Mouse (Mus musculus): Measurements from ENCODE around the gene Prdm5. TPM values are rescaled to one million over a fixed set of nuclear protein-coding genes. Genes with fewer than 3 reads are reported as not detected.

Gene Prdm5
- polyA plus RNA-seq, 1 experiment from 2014 or later, result 5.8 TPM

DNA sequence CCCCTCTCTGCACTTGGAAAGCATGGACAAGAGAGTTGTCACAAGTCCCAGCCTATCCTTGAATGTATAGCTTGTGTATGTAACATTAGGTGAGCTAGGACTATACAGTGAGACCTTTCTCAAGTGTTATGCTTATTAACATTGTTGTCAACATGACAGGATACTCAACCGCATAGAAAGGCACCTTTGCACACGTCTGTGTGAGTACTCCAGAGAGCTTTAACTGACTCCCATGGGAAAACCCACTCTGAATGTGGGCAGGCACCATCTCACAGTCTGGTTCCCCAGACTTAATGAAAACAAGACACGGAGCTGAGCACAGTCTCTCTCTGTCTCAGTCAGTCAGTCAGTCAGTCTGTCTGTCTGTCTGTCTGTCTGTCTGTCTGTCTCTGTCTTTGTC, 75.2 kb downstream of the Prdm5 start:
- WGBS, result 56% methylated on average over 3 of the region's 3 CpGs
- no peak overlapping the region for H3K4me3 ChIP-seq (replicated peaks; ENCODE audit: low read length)

DNA sequence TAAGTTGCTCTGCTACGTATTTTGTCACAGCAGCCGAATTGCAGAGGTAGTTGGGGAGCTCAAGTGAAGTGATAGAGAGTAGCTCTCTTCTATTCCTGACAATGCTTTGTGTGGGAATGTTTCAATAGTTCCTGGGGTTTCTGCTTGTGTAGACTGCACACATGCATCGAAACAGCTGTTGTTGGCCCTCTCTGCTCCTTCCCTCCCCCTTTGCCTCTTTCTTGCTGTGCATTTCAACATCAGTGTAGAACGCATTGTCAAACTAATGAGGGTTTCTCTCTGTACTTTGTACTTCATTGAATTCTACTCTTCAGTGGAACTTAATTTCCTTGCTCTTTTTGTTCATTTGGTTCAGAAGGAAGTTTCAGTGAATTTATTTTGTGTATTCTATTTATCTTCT, 75.8 kb downstream of the Prdm5 start:
- Histone ChIP-seq H3K36me3 (replicated peaks; ENCODE audit: control insufficient read depth, insufficient read depth) (no peaks in the 10 kb centered on the region), H3K4me3 (replicated peaks; ENCODE audit: low read length) (no peak overlapping the region)
- WGBS, result 54% methylated on average over 4 of the region's 4 CpGs

More for the DNA sequence above, 75.2 kb downstream of the Prdm5 start:
- Histone ChIP-seq H3K36me3 (replicated peaks; ENCODE audit: control insufficient read depth, insufficient read depth) (no peaks in the 10 kb centered on the region), H3K4me2 (replicated peaks) (no peak overlapping the region), H3K27ac (no peak overlapping the region), H3K27me3 (ENCODE audit: control insufficient read depth, insufficient read depth, low read length) (no peaks in the 10 kb centered on the region), H3K9me3 (ENCODE audit: control insufficient read depth, low read length) (no peaks in the 10 kb centered on the region), H3K4me1 (replicated peaks; ENCODE audit: control insufficient read depth, insufficient read depth, low read length) (no peaks in the 10 kb centered on the region), H3K9ac (no peak overlapping the region)
- DNase-seq (ENCODE audit: low spot score) (no peak), ATAC-seq (ENCODE audit: low FRiP score) (0 out of 2 replicates have a peak, but pooled peaks have one; percentile 21)

DNA sequence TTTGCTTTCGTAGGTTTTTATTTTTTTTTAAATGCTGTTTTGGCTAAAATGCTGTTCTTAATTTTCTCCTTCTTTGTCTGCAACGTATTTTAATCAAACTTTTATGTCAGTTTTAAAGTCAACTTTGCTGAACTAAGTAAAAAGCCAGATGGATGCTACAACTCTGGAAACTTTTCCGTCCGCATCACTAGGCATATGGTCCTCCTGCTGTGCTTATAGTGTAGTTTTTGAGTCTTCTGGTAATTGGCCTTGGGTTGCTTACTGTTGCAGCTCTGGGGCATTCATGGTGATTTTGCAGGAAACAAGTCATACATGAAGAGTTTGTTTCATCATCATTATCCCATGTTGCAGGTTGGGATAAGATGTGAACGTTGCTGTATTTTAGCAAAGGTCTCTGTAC, 81.8 kb downstream of the Prdm5 start:
- no peak for ATAC-seq (ENCODE audit: low FRiP score)
- Histone ChIP-seq H3K4me2 (replicated peaks) (no peak overlapping the region), H3K4me3 (replicated peaks; ENCODE audit: low read length) (no peak overlapping the region), H3K27me3 (ENCODE audit: control insufficient read depth, insufficient read depth, low read length) (no peaks in the 10 kb centered on the region), H3K4me1 (replicated peaks; ENCODE audit: control insufficient read depth, insufficient read depth, low read length) (no peaks in the 10 kb centered on the region), H3K9me3 (ENCODE audit: control insufficient read depth, low read length) (no peaks in the 10 kb centered on the region), H3K27ac (no peak overlapping the region), H3K9ac (no peak overlapping the region), H3K36me3 (replicated peaks; ENCODE audit: control insufficient read depth, insufficient read depth) (no peaks in the 10 kb centered on the region)
- WGBS, result 79% methylated on average over 5 of the region's 5 CpGs
- DNase-seq (ENCODE audit: low spot score), result no peak

More for the DNA sequence above, 75.8 kb downstream of the Prdm5 start:
- no peak overlapping the region for H3K4me2 ChIP-seq (replicated peaks)
- no peak overlapping the region for H3K27ac ChIP-seq
- H3K9ac ChIP-seq, result no peak overlapping the region
- ATAC-seq (ENCODE audit: low FRiP score) (no peak), DNase-seq (ENCODE audit: low spot score) (no peak)
- H3K9me3 ChIP-seq (ENCODE audit: control insufficient read depth, low read length), result no peaks in the 10 kb centered on the region
- H3K27me3 ChIP-seq (ENCODE audit: control insufficient read depth, insufficient read depth, low read length), result no peaks in the 10 kb centered on the region
- H3K4me1 ChIP-seq (replicated peaks; ENCODE audit: control insufficient read depth, insufficient read depth, low read length), result no peaks in the 10 kb centered on the region

DNA sequence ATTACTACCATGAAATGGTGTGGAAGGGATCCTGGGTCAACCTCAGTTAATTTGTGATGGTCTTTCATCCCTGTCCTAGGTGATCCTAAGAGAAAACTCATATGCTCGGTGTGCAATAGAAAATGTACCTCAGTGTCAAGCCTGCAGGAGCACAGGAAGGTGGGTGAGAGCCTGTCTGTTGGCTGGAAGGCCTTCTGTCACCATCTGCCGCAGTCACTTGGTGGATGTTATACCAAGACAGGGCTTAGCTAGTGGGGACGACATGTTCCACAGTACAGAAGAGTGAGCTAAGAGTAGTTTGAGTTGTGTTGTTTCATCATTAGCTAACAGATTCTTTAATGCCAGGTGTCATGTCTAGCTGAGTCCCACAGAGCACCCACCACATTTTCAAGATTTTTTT, 84.0 kb downstream of the Prdm5 start:
- ATAC-seq (ENCODE audit: low FRiP score) (no peak), DNase-seq (ENCODE audit: low spot score) (no peak)
- Histone ChIP-seq H3K4me2 (replicated peaks) (no peak overlapping the region), H3K27me3 (ENCODE audit: control insufficient read depth, insufficient read depth, low read length) (no peaks in the 10 kb centered on the region), H3K9ac (no peak overlapping the region), H3K36me3 (replicated peaks; ENCODE audit: control insufficient read depth, insufficient read depth) (no peaks in the 10 kb centered on the region), H3K4me3 (replicated peaks; ENCODE audit: low read length) (no peak overlapping the region), H3K4me1 (replicated peaks; ENCODE audit: control insufficient read depth, insufficient read depth, low read length) (no peaks in the 10 kb centered on the region), H3K27ac (no peak overlapping the region), H3K9me3 (ENCODE audit: control insufficient read depth, low read length) (no peaks in the 10 kb centered on the region)
- WGBS, result 93% methylated on average over 3 of the region's 3 CpGs

DNA sequence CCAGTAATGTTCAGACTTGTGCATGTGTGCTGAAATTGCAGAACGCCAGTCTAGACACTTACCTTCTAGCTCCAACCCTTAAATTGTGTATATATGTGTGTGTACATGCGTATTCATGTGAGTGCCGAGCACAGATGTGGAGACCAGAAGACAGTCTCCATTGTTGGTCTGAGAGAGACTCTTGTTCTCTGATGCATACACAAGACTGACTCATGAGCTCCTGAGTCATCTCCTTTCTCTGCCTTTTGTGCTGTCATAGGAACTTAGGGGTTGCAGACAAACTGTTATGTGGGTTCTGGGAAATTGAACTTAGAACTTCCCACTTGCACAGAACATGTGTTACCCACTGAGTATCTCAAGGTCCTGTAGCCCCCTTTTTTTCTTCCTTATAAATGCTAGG, 85.4 kb downstream of the Prdm5 start:
- no peak for ATAC-seq (ENCODE audit: low FRiP score)
- Histone ChIP-seq H3K4me3 (replicated peaks; ENCODE audit: low read length) (no peak overlapping the region), H3K9me3 (ENCODE audit: control insufficient read depth, low read length) (no peaks in the 10 kb centered on the region), H3K4me2 (replicated peaks) (no peak overlapping the region), H3K27ac (no peak overlapping the region), H3K36me3 (replicated peaks; ENCODE audit: control insufficient read depth, insufficient read depth) (no peaks in the 10 kb centered on the region), H3K4me1 (replicated peaks; ENCODE audit: control insufficient read depth, insufficient read depth, low read length) (no peaks in the 10 kb centered on the region), H3K9ac (no peak overlapping the region), H3K27me3 (ENCODE audit: control insufficient read depth, insufficient read depth, low read length) (no peaks in the 10 kb centered on the region)
- no peak for DNase-seq (ENCODE audit: low spot score)
- WGBS, result 94% methylated on average over 3 of the region's 3 CpGs

DNA sequence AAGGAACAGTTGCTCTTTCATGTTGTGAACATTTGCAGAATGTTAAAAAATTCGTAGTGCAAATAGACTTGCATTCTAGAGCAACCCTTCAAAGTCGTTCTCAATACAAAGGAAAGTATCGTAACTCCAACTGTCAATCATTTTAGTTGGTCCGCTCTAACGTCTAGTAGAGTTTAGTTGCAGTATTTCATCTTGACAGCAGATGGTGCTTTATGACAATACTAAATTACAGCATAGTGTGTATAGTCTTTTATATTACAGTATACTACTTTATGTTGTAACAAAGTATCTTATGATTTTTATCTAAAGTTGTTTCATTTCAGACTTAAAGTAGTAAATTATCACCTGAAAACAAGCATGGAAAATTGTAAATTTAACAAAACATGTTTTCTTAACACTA, 86.1 kb downstream of the Prdm5 start:
- no peaks in the 10 kb centered on the region for H3K9me3 ChIP-seq (ENCODE audit: control insufficient read depth, low read length)
- no peak overlapping the region for H3K4me3 ChIP-seq (replicated peaks; ENCODE audit: low read length)
- H3K27me3 ChIP-seq (ENCODE audit: control insufficient read depth, insufficient read depth, low read length), result no peaks in the 10 kb centered on the region
- H3K9ac ChIP-seq, result no peak overlapping the region
- no peak for ATAC-seq (ENCODE audit: low FRiP score)
- H3K4me2 ChIP-seq (replicated peaks), result no peak overlapping the region
- no peaks in the 10 kb centered on the region for H3K4me1 ChIP-seq (replicated peaks; ENCODE audit: control insufficient read depth, insufficient read depth, low read length)
- DNase-seq (ENCODE audit: low spot score), result no peak
- no peak overlapping the region for H3K27ac ChIP-seq
- no peaks in the 10 kb centered on the region for H3K36me3 ChIP-seq (replicated peaks; ENCODE audit: control insufficient read depth, insufficient read depth)
- 82% methylated on average over 5 of the region's 5 CpGs for WGBS

DNA sequence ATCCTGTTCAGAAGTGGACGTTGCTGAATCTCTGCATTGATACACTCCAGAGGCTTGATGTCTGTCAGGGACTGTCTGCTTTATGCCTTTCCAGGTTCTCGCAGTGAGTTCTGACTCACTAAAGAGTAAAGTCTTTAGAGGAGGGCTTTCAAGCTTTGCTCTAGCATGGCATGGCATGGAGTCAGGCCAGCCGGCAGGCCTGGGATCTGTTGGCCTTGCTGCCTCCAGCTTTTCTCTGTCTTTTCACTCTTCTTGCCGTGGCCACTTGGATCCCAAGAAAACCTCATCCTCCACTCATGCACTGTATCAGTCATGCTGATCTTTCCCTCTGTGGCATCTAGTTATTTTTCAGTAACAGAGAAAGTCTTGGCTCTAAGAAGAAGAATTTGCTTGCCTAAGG, 87.1 kb downstream of the Prdm5 start:
- no peak for ATAC-seq (ENCODE audit: low FRiP score)
- no peaks in the 10 kb centered on the region for H3K36me3 ChIP-seq (replicated peaks; ENCODE audit: control insufficient read depth, insufficient read depth)
- H3K4me1 ChIP-seq (replicated peaks; ENCODE audit: control insufficient read depth, insufficient read depth, low read length), result no peaks in the 10 kb centered on the region
- no peak overlapping the region for H3K4me3 ChIP-seq (replicated peaks; ENCODE audit: low read length)
- no peak overlapping the region for H3K4me2 ChIP-seq (replicated peaks)
- no peaks in the 10 kb centered on the region for H3K9me3 ChIP-seq (ENCODE audit: control insufficient read depth, low read length)
- H3K9ac ChIP-seq, result no peak overlapping the region
- no peak overlapping the region for H3K27ac ChIP-seq
- no peak for DNase-seq (ENCODE audit: low spot score)
- H3K27me3 ChIP-seq (ENCODE audit: control insufficient read depth, insufficient read depth, low read length), result no peaks in the 10 kb centered on the region
- WGBS, result 93% methylated on average over 4 of the region's 4 CpGs

DNA sequence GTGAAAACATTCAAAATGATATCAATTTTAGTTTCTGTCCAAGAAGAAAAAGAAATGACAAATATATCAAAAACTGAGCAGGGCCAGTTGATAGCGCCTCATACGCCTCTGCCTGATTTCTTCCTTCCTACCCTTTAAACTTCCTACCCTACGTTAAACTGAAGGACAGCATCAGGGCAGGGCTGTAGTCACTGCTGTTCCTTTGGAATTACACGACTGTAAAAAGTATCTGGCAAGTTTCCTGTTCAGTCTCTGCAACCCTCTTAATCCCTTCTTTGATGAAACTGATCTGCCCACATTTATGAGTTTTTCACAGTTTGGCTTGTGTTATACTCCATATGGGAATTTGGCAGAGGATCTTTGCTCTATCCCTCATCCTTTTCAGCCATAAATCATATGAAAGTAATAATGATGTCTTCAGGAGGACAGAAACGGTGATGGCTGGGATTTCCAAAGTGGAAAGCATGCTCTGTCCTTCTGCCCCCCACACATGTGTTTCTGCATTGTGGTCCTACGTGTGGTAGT, 93.0 kb downstream of the Prdm5 start:
- no peak overlapping the region for H3K4me3 ChIP-seq (replicated peaks; ENCODE audit: low read length)
- H3K4me2 ChIP-seq (replicated peaks), result no peak overlapping the region
- WGBS, result 86% methylated on average over 6 of the region's 6 CpGs
- ATAC-seq (ENCODE audit: low FRiP score) (no peak), DNase-seq (ENCODE audit: low spot score) (no peak)
- H3K4me1 ChIP-seq (replicated peaks; ENCODE audit: control insufficient read depth, insufficient read depth, low read length), result no peaks in the 10 kb centered on the region
- no peak overlapping the region for H3K27ac ChIP-seq
- no peaks in the 10 kb centered on the region for H3K27me3 ChIP-seq (ENCODE audit: control insufficient read depth, insufficient read depth, low read length)
- no peak overlapping the region for H3K9ac ChIP-seq
- H3K9me3 ChIP-seq (ENCODE audit: control insufficient read depth, low read length), result no peaks in the 10 kb centered on the region
- H3K36me3 ChIP-seq (replicated peaks; ENCODE audit: control insufficient read depth, insufficient read depth), result no peaks in the 10 kb centered on the region

DNA sequence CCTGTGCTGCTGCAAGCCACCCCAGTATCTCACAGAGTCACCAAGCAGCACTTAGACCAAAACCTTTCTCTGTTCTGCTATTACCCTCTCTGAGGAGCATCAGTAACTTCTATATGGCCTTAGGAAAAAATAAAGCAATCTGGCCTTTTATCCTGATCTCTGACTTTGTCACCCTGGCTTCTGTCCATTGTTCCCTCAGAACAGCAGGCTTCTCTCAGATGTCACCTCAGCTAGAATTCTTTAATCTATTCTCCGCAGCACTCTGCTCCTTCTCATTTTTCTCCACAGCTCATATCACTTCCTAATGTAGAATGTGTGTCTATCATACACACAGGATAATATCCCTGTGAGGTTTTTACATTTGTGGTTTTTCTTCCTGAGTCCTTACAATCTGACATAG, 99.5 kb downstream of the Prdm5 start:
- no peak for DNase-seq (ENCODE audit: low spot score)
- Histone ChIP-seq H3K4me2 (replicated peaks) (no peak overlapping the region), H3K36me3 (replicated peaks; ENCODE audit: control insufficient read depth, insufficient read depth) (no peaks in the 10 kb centered on the region), H3K9ac (no peak overlapping the region), H3K9me3 (ENCODE audit: control insufficient read depth, low read length) (no peaks in the 10 kb centered on the region), H3K27me3 (ENCODE audit: control insufficient read depth, insufficient read depth, low read length) (no peaks in the 10 kb centered on the region), H3K27ac (no peak overlapping the region), H3K4me1 (replicated peaks; ENCODE audit: control insufficient read depth, insufficient read depth, low read length) (no peaks in the 10 kb centered on the region), H3K4me3 (replicated peaks; ENCODE audit: low read length) (no peak overlapping the region)
- ATAC-seq (ENCODE audit: low FRiP score), result no peak
- 84% methylated on average over 1 of the region's 1 CpGs for whole genome bisulfite sequencing

DNA sequence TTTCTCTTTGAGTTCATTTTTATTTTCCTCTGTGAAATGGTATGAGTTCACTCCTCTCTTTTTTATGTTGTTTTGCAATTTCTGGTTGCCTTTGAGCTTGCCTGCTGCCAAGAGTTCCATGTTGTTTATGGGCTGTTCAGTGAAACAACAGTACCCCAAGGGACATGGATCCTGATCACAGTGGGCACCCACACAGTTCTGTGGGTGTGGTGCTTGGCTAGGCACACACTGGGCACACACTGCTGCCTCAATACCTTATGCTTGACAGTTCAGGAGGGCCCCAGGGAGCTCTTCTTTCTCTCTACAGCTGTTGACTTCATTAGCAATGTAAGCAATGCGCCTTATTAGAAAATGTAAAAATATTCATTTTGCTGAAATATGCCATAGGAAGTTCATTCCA, 110.0 kb downstream of the Prdm5 start:
- Histone ChIP-seq H3K4me3 (replicated peaks; ENCODE audit: low read length) (no peak overlapping the region), H3K4me1 (replicated peaks; ENCODE audit: control insufficient read depth, insufficient read depth, low read length) (no peaks in the 10 kb centered on the region), H3K4me2 (replicated peaks) (no peak overlapping the region), H3K27me3 (ENCODE audit: control insufficient read depth, insufficient read depth, low read length) (no peaks in the 10 kb centered on the region), H3K27ac (no peak overlapping the region), H3K9ac (no peak overlapping the region), H3K36me3 (replicated peaks; ENCODE audit: control insufficient read depth, insufficient read depth) (no peaks in the 10 kb centered on the region; the same call in 1 of the 2 replicates), H3K9me3 (ENCODE audit: control insufficient read depth, low read length) (no peaks in the 10 kb centered on the region)
- DNase-seq (ENCODE audit: low spot score) (no peak), ATAC-seq (ENCODE audit: low FRiP score) (no peak)
- 81% methylated on average over 1 of the region's 1 CpGs for WGBS
